Mouse (Mus musculus): ENCODE results near the gene Tcp11l1. TPM values are rescaled to one million over a fixed set of nuclear protein-coding genes. Genes with fewer than 3 reads are reported as not detected.

The Tcp11l1 gene
- polyA plus RNA-seq, 2 experiments, result 2.5 to 5.0 TPM

DNA sequence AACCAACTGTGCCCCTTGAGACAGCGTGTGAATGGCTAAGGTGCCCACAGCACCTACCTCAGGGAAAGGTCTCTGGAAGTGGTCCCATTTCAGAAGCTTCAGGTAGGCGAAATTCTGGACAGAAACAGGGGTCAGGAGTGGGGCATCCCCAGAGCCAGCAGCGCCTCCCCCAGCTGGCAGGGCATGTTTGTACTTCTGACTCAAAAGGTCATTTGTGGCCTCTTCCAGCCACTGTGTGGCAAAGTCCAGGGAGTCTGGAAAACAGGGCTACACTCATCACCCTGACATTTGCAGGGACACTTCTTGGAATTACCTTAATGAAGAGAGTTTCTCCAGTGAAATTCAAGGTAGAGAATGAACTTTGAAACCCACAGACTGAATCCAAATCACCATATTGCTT is 23.6 kb downstream of the Tcp11l1 start:
- ATAC-seq (ENCODE audit: insufficient read depth) (no peak), DNase-seq (ENCODE audit: low read depth in 3 of 3, low spot score in 3 of 3) (no peak)
- no peaks in the 10 kb centered on the region for H3K27me3 ChIP-seq (ENCODE audit: control insufficient read depth, insufficient read depth, low read length)
- peaks cover 0 to 17% of the 10 kb centered on the region in 2 experiments; a peak in 2 of 4 replicates for H3K4me1 ChIP-seq (replicated peaks; ENCODE audit: control insufficient read depth in 2 of 2, insufficient read depth in 2 of 2, low read length in 1 of 2)
- TF ChIP-seq CTCF (IDR thresholded peaks at IDR 0.05; ENCODE audit: low read depth) (no peak), EP300 (IDR thresholded peaks at IDR 0.05; ENCODE audit: low read depth) (no peak)
- no peak overlapping the region for H3K4me3 ChIP-seq (ENCODE audit: insufficient read depth in 1 of 2, low read depth in 2 of 2, low read length in 2 of 2)
- no peaks in the 10 kb centered on the region for H3K9me3 ChIP-seq (ENCODE audit: control insufficient read depth, low read length)
- no peak overlapping the region for H3K9ac ChIP-seq (replicated peaks)
- no peaks in the 10 kb centered on the region for H3K36me3 ChIP-seq (replicated peaks; ENCODE audit: control insufficient read depth, insufficient read depth, low read depth)
- 0 out of 2 replicates have a peak overlapping the region, but pooled peaks have one; percentile 4 for H3K4me2 ChIP-seq (ENCODE audit: low read depth)
- no peak overlapping the region for H3K27ac ChIP-seq
- 46% methylated on average over 3 of the region's 3 CpGs for WGBS (ENCODE audit: insufficient replicate concordance)

DNA sequence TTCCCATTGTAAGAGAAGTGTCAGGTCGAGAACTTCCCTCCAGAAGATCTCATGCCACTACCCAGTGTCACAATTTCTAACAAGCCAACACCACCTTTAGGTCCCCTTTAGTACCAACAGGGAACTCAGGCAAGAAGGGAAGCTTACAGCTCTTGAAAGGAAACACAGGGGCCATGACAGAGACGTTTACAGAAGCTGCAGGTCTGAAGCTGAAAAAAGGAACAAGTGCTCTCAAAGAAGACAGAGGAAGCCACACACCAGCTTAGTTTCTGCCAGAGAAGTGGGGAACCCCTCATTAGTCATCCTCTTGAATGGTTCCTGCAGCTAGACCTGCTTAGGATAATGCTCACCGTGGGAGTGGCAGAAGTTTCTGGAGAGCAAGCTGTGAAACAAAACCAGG is 24.7 kb downstream of the Tcp11l1 start:
- Histone ChIP-seq H3K4me2 (ENCODE audit: low read depth) (no peak overlapping the region), H3K4me3 (ENCODE audit: insufficient read depth in 1 of 2, low read depth in 2 of 2, low read length in 2 of 2) (no peak overlapping the region), H3K9ac (replicated peaks) (no peak overlapping the region), H3K9me3 (ENCODE audit: control insufficient read depth, low read length) (no peaks in the 10 kb centered on the region), H3K27ac (no peak overlapping the region), H3K27me3 (ENCODE audit: control insufficient read depth, insufficient read depth, low read length) (no peaks in the 10 kb centered on the region), H3K36me3 (replicated peaks; ENCODE audit: control insufficient read depth, insufficient read depth, low read depth) (no peaks in the 10 kb centered on the region), H3K4me1 (replicated peaks; ENCODE audit: control insufficient read depth in 2 of 2, insufficient read depth in 2 of 2, low read length in 1 of 2) (peaks cover 0 to 13% of the 10 kb centered on the region in 2 experiments; a peak in 2 of 4 replicates)
- TF ChIP-seq EP300 (IDR thresholded peaks at IDR 0.05; ENCODE audit: low read depth) (no peak), CTCF (IDR thresholded peaks at IDR 0.05; ENCODE audit: low read depth) (no peak)
- ATAC-seq (ENCODE audit: insufficient read depth), result no peak
- DNase-seq (ENCODE audit: low read depth in 3 of 3, low spot score in 3 of 3), result peak in 1 of 3 experiments; percentile 32
- WGBS (ENCODE audit: insufficient replicate concordance), result 9% methylated on average over 3 of the region's 3 CpGs

DNA sequence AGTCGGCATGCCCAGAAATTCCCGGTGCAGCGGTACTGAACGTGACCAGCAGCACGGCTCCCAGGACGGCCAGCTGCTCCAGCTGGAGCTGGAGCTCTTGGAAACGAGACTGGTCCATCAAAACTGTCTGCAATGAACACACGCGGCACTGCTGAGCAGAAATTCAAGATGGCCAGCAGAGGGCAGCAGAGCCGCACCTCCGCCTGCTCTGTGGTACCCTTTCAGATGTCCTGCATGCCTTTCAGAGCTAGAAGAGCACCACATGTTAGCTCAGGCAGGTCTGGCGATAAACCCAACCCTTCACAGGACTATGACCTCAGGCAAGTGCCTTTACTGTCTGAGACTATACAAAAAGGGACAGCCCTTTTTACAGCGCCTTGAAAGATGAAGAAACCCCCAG is 26.6 kb downstream of the Tcp11l1 start:
- ATAC-seq (ENCODE audit: insufficient read depth) (peak; percentile 55; the same call in 1 of the 2 replicates), DNase-seq (ENCODE audit: low read depth in 3 of 3, low spot score in 3 of 3) (peak; percentile 40 to 49 (median 49))
- Histone ChIP-seq H3K4me3 (ENCODE audit: insufficient read depth in 1 of 2, low read depth in 2 of 2, low read length in 2 of 2) (no peak overlapping the region), H3K27me3 (ENCODE audit: control insufficient read depth, insufficient read depth, low read length) (no peaks in the 10 kb centered on the region), H3K9me3 (ENCODE audit: control insufficient read depth, low read length) (no peaks in the 10 kb centered on the region), H3K4me2 (ENCODE audit: low read depth) (0 out of 2 replicates have a peak overlapping the region, but pooled peaks have one; percentile 11), H3K36me3 (replicated peaks; ENCODE audit: control insufficient read depth, insufficient read depth, low read depth) (no peaks in the 10 kb centered on the region), H3K27ac (no peak overlapping the region), H3K9ac (replicated peaks) (no peak overlapping the region), H3K4me1 (replicated peaks; ENCODE audit: control insufficient read depth in 2 of 2, insufficient read depth in 2 of 2, low read length in 1 of 2) (peaks cover 0 to 13% of the 10 kb centered on the region in 2 experiments; a peak in 2 of 4 replicates)
- 8% methylated on average over 13 of the region's 13 CpGs for WGBS (ENCODE audit: insufficient replicate concordance)
- TF ChIP-seq CTCF (IDR thresholded peaks at IDR 0.05; ENCODE audit: low read depth) (peak; percentile 97), EP300 (IDR thresholded peaks at IDR 0.05; ENCODE audit: low read depth) (no peak)

DNA sequence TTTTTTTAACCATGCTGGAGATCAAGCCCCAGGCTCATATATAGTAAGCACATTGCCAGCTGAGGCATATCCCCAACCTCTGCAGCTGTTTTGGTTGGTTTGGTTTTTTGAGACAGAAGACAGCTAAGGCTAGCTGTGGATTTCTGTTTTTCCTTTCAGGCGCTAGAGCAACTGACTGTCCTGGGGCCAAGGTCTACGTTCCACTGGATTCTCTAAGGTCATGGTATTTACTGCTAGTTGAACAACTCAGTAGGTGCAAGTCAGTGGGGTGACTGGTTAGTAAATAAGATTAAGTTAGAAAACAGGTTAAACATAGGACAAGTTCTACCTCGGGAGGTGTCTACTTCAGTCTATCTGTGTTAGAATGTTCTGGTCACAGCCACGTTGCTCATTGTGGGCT is 27.2 kb downstream of the Tcp11l1 start:
- H3K27me3 ChIP-seq (ENCODE audit: control insufficient read depth, insufficient read depth, low read length), result no peaks in the 10 kb centered on the region
- no peak overlapping the region for H3K27ac ChIP-seq
- 53% methylated on average over 4 of the region's 4 CpGs for WGBS (ENCODE audit: insufficient replicate concordance)
- no peak for TF ChIP-seq EP300 (IDR thresholded peaks at IDR 0.05; ENCODE audit: low read depth)
- TF ChIP-seq CTCF (IDR thresholded peaks at IDR 0.05; ENCODE audit: low read depth), result no peak
- H3K36me3 ChIP-seq (replicated peaks; ENCODE audit: control insufficient read depth, insufficient read depth, low read depth), result no peaks in the 10 kb centered on the region
- no peak overlapping the region for H3K4me3 ChIP-seq (ENCODE audit: insufficient read depth in 1 of 2, low read depth in 2 of 2, low read length in 2 of 2)
- no peak overlapping the region for H3K4me2 ChIP-seq (ENCODE audit: low read depth)
- peaks cover 0 to 13% of the 10 kb centered on the region in 2 experiments; a peak in 2 of 4 replicates for H3K4me1 ChIP-seq (replicated peaks; ENCODE audit: control insufficient read depth in 2 of 2, insufficient read depth in 2 of 2, low read length in 1 of 2)
- ATAC-seq (ENCODE audit: insufficient read depth) (no peak), DNase-seq (ENCODE audit: low read depth in 3 of 3, low spot score in 3 of 3) (no peak)
- no peaks in the 10 kb centered on the region for H3K9me3 ChIP-seq (ENCODE audit: control insufficient read depth, low read length)
- no peak overlapping the region for H3K9ac ChIP-seq (replicated peaks)

DNA sequence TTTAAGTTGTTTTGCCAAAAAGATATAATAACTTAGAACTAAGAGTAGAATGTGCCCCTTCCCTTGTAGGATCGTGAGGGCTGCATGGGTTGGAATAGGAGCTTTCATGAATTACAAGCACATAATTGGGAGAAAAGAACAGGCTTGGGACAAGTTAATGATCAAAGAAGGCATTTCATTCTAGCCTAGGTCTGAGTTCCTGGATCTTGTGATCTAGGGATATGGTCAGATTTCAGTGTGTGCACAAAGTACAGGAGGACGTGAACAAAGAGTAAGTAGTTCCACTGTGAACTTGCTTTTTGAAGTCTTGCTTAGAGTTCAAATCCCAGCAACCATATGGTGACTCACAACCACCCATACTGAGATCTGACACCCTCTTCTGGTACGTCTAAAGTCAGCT is 34.6 kb downstream of the Tcp11l1 start:
- ATAC-seq (ENCODE audit: insufficient read depth) (no peak), DNase-seq (ENCODE audit: low read depth in 3 of 3, low spot score in 3 of 3) (no peak)
- no peak for TF ChIP-seq CTCF (IDR thresholded peaks at IDR 0.05; ENCODE audit: low read depth)
- TF ChIP-seq EP300 (IDR thresholded peaks at IDR 0.05; ENCODE audit: low read depth), result no peak
- H3K27ac ChIP-seq, result no peak overlapping the region
- WGBS (ENCODE audit: insufficient replicate concordance), result 54% methylated on average over 3 of the region's 3 CpGs
- H3K36me3 ChIP-seq (replicated peaks; ENCODE audit: control insufficient read depth, insufficient read depth, low read depth), result no peaks in the 10 kb centered on the region
- no peak overlapping the region for H3K4me2 ChIP-seq (ENCODE audit: low read depth)
- H3K4me3 ChIP-seq (ENCODE audit: insufficient read depth in 1 of 2, low read depth in 2 of 2, low read length in 2 of 2), result no peak overlapping the region
- H3K4me1 ChIP-seq (replicated peaks; ENCODE audit: control insufficient read depth in 2 of 2, insufficient read depth in 2 of 2, low read length in 1 of 2), result no peaks in the 10 kb centered on the region; a peak in 1 of 4 replicates
- H3K27me3 ChIP-seq (ENCODE audit: control insufficient read depth, insufficient read depth, low read length), result no peaks in the 10 kb centered on the region
- H3K9ac ChIP-seq (replicated peaks), result no peak overlapping the region
- H3K9me3 ChIP-seq (ENCODE audit: control insufficient read depth, low read length), result no peaks in the 10 kb centered on the region

All from liver, embryonic 14.5 days (tissue).